Mouse (Mus musculus) heart, embryonic 10.5 days (tissue): ENCODE results near the gene Trp53bp2. TPM values are rescaled to one million over a fixed set of nuclear protein-coding genes. Genes with fewer than 3 reads are reported as not detected.

ENCODE experiments used
- DNase-seq: peaks from one replicate; pipeline ENCODE4 v3.0.0-alpha.2; 2017; ENCODE audit warnings: low spot score
- H3K27ac ChIP-seq: fragments of 300-500 bp; sonication (generic); 2 replicates; pipeline ENCODE4 v1.5.1; 2016; ENCODE audit warnings: mild to moderate bottlenecking
- H3K27me3 ChIP-seq: fragments of 300-500 bp; sonication (generic); 2 replicates; pipeline ENCODE4 v1.6.1; 2016; ENCODE audit warnings: mild to moderate bottlenecking; ENCODE audit not compliant: poor library complexity, insufficient read depth, severe bottlenecking
- H3K36me3 ChIP-seq: fragments of 300-500 bp; sonication (generic); 2 replicates; pipeline ENCODE4 v1.6.1; 2016; ENCODE audit warnings: mild to moderate bottlenecking, moderate library complexity
- H3K4me1 ChIP-seq: fragments of 300-500 bp; sonication (generic); 2 replicates; pipeline ENCODE4 v1.6.1; 2016; ENCODE audit warnings: mild to moderate bottlenecking
- H3K4me3 ChIP-seq: fragments of 300-500 bp; sonication (generic); 2 replicates; pipeline ENCODE4 v1.5.1; 2016; ENCODE audit warnings: mild to moderate bottlenecking, moderate library complexity
- H3K9me3 ChIP-seq: fragments of 300-500 bp; sonication (generic); 2 replicates; pipeline ENCODE4 v1.6.1; 2016; ENCODE audit warnings: mild to moderate bottlenecking, moderate library complexity
- WGBS: fragments of 180-500 bp; shearing (Covaris S2); methylation state at CpG from one replicate; pipeline ENCODE4 v1.1.7; 2016; 5-methylcytosine and 5-hydroxymethylcytosine counted together
- polyA plus RNA-seq: library from polyadenylated mRNA; unstranded; fragments of >200 nt; fragmentation: Nextera tagmentation; extraction: Ambion mirVana; gene quantifications from 2 replicates; pipeline ENCODE4 v1.2.1, GENCODE M21; 2016

Trp53bp2 gene
- 17.3 and 23.4 TPM in 2 replicates for polyA plus RNA-seq

DNA sequence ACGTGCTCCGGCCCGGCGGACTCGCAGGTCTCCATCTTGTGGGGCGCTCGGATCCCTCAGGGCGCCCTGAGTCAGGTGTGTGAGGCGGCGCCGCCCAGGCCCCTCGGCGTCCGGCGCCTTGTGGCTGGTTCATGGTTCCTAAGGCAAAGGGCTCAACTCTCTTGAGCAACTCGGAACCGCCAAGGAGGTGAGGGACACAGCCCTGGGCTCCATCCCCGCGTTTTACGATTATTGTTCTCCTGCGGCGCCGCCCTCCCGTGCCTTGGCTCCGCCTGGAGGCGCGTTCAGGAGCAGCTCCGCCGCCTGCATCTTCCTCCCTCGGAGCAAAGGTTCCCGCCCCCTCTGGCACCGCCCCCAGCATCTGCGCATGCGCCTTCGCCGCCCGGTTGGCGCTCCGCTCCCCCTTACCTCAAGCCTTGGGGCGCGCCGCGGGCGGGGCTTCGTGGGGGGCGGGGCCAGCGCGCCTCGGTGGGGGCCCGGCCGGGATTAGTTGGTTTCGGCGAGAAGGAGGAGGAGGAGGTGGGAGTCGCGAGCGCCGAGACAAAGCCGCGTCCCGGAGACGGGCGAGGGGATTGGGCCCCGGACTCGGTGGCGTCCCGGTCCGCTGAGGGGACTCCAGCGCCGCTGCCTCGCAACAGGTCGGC lies at the start of gene Trp53bp2:
Gene Trp53bp2 (plus strand): TSS at position 489 of the 644 bp plus-strand sequence.
- Histone ChIP-seq H3K27me3 (no peaks in the 10 kb centered on the region), H3K4me1 (peaks cover 30% of the 10 kb centered on the region), H3K36me3 (no peaks in the 10 kb centered on the region), H3K9me3 (no peaks in the 10 kb centered on the region), H3K27ac (peak within 1 kb of the TSS; percentile 98), H3K4me3 (peak within 1 kb of the TSS; percentile 87)
- WGBS: under 1% methylated on average over 69 of the region's 71 CpGs
- DNase-seq: peak; percentile 99

DNA sequence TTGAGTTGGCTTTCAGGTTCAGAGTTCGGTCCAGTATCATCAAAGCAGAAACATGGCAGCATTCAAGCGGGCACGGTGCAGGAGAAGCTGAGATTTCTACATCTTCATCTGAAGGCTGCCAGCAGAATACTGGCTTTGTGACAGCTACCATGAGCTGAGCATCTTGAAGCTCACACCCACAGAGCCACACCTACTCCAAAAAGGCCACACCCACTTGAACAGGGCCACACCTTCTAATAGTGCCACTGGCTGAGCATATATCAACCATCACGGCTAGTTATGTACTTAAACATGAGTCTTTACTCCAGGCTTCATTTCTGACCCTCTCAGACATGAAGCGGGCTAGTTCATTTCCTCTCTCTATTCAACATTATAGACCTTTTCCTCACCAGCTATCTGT lies 46.3 kb upstream of the Trp53bp2 start:
- Histone ChIP-seq H3K9me3 (no peaks in the 10 kb centered on the region), H3K27ac (no peak overlapping the region), H3K27me3 (no peaks in the 10 kb centered on the region), H3K4me3 (no peak overlapping the region), H3K36me3 (no peaks in the 10 kb centered on the region), H3K4me1 (0 out of 2 replicates have a peak, but pooled peaks cover 2% of the 10 kb centered on the region)
- 84% methylated on average over 5 of the region's 5 CpGs for WGBS
- no peak for DNase-seq

DNA sequence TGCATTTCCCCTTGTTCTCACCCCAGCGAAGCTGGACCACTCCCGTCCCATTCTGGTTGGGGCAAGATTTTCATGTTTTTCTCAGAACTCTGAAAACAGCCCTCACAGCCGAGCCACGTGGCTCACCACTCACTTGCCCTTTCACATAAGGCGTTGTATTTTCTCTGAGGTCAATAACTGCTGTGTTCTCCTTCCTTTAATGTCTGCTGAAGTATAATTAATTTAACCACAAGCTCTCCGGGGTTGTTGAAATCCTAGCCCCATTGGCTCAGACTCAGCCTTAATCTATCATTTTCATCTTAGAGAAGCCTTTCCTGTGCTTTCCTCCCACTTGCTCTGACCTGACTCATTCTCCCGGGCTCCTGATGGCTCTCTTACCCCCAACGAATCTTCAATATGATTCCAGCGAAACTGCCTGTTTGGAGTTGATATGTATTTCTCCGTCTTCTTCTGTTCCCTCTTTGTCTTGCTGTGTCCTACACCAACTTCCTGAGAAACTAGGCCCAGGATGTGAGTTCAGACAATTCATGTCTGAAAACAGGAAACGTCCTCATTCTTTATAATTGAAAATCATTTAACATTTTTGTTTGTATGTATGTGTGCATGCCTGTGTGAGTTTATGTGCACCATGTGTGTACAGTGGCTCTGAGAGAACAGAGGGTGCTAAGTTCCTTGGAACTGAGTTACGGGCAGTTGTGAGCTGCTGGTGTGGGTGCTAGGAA lies 45.1 kb upstream of the Trp53bp2 start:
- DNase-seq: no peak
- Histone ChIP-seq H3K9me3 (no peaks in the 10 kb centered on the region), H3K4me3 (no peak overlapping the region), H3K36me3 (no peaks in the 10 kb centered on the region), H3K27me3 (no peaks in the 10 kb centered on the region; the same call in 1 of the 2 replicates), H3K4me1 (0 out of 2 replicates have a peak, but pooled peaks cover 4% of the 10 kb centered on the region), H3K27ac (no peak overlapping the region)
- 79% methylated on average over 12 of the region's 12 CpGs for WGBS

DNA sequence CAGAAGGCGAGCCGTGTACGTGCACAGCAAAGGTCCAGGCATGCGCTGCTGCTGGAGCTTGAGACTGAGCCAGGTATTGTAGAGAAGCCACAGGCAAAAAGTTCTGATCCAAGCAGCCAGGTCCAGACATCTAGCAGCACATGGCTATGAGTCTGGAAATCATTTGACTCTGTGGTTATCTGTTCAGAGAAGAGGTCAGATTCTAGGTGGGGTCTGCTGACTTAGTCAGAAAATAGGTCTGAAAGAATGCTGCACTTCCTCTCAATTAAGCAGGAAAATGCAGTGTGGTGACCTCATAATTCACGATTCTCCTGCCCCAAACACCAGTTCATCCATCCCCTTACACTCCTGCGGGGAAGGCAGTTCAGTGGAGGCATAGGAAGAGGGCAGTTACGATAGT lies 40.7 kb upstream of the Trp53bp2 start:
- WGBS: 75% methylated on average over 7 of the region's 7 CpGs
- DNase-seq: no peak
- Histone ChIP-seq H3K36me3 (no peaks in the 10 kb centered on the region), H3K4me3 (no peak overlapping the region), H3K9me3 (no peaks in the 10 kb centered on the region), H3K4me1 (0 out of 2 replicates have a peak, but pooled peaks cover 5% of the 10 kb centered on the region), H3K27ac (no peak overlapping the region), H3K27me3 (no peaks in the 10 kb centered on the region; the same call in 1 of the 2 replicates)

DNA sequence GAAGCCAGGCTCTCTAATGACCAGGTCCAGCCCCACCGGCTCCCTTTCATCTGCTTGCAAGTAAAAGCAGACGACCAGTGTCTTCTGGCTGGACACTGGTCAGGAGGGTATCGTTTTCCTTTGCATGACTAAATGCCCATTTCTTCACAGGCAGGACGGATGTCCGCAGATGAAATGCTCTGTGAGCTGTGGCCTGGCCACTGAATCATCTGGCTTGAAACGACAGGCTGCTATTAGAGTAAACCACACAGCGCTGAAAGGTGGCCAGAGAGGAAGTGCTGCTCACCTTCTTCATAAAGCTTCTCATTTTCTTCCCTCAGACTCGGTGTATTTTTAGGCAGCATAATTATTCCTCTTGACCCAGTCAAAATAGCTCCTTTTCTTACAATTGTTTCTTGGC lies 40.2 kb upstream of the Trp53bp2 start:
- DNase-seq: no peak
- Histone ChIP-seq H3K36me3 (no peaks in the 10 kb centered on the region), H3K4me1 (0 out of 2 replicates have a peak, but pooled peaks cover 5% of the 10 kb centered on the region), H3K9me3 (no peaks in the 10 kb centered on the region), H3K4me3 (no peak overlapping the region), H3K27me3 (peaks cover 3% of the 10 kb centered on the region), H3K27ac (no peak overlapping the region)
- WGBS: 68% methylated on average over 8 of the region's 8 CpGs

DNA sequence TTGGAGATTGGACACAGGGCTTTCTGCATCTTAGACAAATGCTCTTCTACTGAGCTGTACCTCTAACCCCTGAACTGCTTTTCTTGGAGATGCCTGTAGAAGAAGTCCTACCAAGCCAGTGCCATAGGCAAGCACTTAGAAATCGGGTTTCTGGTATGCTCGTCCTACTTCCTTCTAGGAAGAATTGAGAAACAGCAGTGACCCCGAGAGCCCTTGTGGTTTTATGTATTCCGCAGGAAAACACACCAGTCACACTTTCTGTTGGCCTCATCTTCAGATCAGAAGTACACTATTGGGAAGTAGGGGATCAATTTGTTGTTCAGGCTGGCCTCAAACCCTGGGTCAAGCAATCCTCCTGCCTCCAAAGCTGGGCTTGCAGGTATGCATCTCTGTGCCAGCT lies 39.5 kb upstream of the Trp53bp2 start:
- Histone ChIP-seq H3K27me3 (peaks cover 6% of the 10 kb centered on the region), H3K4me1 (0 out of 2 replicates have a peak, but pooled peaks cover 5% of the 10 kb centered on the region), H3K27ac (no peak overlapping the region), H3K36me3 (no peaks in the 10 kb centered on the region), H3K9me3 (no peaks in the 10 kb centered on the region), H3K4me3 (no peak overlapping the region)
- no peak for DNase-seq
- WGBS: 71% methylated on average over 4 of the region's 4 CpGs

DNA sequence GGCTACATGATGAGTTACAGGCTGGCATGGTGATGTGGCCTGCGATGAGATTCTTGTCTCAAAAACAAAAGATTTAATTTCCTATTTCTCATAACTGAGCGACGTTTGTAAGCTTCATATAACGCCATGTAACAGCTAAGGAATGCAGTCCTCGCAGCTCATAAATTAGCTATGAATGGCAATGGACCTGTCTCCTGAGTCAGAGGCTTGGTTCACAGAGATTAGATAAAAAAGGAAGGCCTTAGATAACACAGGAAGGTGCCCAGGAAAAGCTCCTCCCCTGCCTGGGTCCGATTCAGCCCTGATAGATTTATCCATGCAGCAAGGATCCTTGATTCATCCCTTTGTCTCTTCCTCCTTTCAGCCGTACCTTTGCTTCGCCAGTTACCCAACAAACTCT lies 37.1 kb upstream of the Trp53bp2 start:
- Histone ChIP-seq H3K9me3 (no peaks in the 10 kb centered on the region), H3K36me3 (no peaks in the 10 kb centered on the region), H3K27me3 (peaks cover 6% of the 10 kb centered on the region), H3K4me1 (0 out of 2 replicates have a peak, but pooled peaks cover 5% of the 10 kb centered on the region), H3K4me3 (no peak overlapping the region), H3K27ac (no peak overlapping the region)
- DNase-seq: no peak
- WGBS: 56% methylated on average over 8 of the region's 8 CpGs

DNA sequence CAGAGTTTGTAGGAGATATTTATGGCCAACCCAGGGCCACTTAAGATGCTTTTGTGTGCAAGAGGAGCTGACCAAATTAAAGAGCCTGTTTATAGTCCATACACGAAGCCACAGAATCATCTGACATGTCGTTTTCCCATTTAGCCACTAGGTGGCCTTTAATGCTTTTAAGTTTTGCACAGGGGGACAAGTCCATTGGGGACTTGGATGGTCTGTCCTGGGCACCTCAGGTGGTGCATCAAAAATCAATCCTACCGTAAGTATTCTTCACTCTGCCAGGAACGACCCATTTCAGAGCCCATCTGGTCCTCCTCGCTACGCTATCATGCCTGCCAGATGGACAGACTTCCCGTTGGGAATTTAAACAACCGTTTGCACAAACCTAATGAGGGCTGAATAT lies 32.8 kb upstream of the Trp53bp2 start:
- H3K36me3 ChIP-seq: no peaks in the 10 kb centered on the region
- H3K27ac ChIP-seq: no peak overlapping the region
- H3K4me3 ChIP-seq: no peak overlapping the region
- H3K4me1 ChIP-seq: no peaks in the 10 kb centered on the region
- H3K27me3 ChIP-seq: peaks cover 6% of the 10 kb centered on the region; the same call in 1 of the 2 replicates
- 34% methylated on average over 8 of the region's 8 CpGs for WGBS
- no peak for DNase-seq
- no peaks in the 10 kb centered on the region for H3K9me3 ChIP-seq

DNA sequence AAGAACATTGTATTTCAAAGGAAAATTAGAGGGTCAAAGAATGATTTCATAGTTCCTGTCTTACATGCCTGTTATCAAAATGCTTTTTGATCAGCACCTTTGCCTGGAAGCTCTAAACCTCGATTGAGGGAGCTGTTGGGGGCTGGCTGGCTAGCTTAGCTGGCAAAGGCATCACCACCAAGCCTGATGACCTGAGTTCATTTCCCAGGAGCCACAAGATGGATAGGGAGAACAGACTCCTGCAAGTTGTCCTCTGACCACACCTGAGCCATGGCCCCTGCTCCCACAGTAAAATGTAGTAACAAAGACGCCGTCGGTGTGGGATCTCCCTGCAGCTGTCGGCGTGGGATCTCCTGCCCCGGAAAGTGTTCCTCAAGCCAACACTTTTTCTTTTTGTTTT lies 32.1 kb upstream of the Trp53bp2 start:
- Histone ChIP-seq H3K27me3 (peaks cover 6% of the 10 kb centered on the region; the same call in 1 of the 2 replicates), H3K4me3 (no peak overlapping the region), H3K36me3 (no peaks in the 10 kb centered on the region), H3K4me1 (no peaks in the 10 kb centered on the region), H3K27ac (no peak overlapping the region), H3K9me3 (no peaks in the 10 kb centered on the region)
- 86% methylated on average over 7 of the region's 7 CpGs for WGBS
- DNase-seq: no peak

DNA sequence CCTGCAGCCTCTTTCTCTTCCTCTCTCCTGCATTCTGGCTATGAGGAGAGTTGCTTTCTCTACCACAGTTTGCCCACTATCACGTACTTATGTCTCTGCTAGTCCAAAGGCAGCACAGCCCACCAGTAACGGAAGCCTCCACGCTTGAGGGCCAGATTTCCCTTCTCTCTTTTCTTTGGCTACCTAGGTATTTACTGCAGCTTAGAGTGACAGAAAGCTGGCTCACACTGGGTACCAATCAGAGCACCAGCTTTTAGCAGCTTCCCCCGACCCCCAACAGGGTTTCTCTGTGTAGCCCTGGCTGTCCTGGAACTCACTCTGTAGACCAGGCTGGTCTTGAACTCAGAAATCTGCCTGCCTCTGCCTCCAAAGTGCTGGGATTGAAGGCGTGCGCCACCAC lies 31.5 kb upstream of the Trp53bp2 start:
- H3K4me1 ChIP-seq: no peaks in the 10 kb centered on the region
- no peaks in the 10 kb centered on the region for H3K9me3 ChIP-seq
- no peak for DNase-seq
- H3K27ac ChIP-seq: no peak overlapping the region
- peaks cover 6% of the 10 kb centered on the region; the same call in 1 of the 2 replicates for H3K27me3 ChIP-seq
- no peaks in the 10 kb centered on the region for H3K36me3 ChIP-seq
- no peak overlapping the region for H3K4me3 ChIP-seq
- WGBS: 84% methylated on average over 6 of the region's 6 CpGs

DNA sequence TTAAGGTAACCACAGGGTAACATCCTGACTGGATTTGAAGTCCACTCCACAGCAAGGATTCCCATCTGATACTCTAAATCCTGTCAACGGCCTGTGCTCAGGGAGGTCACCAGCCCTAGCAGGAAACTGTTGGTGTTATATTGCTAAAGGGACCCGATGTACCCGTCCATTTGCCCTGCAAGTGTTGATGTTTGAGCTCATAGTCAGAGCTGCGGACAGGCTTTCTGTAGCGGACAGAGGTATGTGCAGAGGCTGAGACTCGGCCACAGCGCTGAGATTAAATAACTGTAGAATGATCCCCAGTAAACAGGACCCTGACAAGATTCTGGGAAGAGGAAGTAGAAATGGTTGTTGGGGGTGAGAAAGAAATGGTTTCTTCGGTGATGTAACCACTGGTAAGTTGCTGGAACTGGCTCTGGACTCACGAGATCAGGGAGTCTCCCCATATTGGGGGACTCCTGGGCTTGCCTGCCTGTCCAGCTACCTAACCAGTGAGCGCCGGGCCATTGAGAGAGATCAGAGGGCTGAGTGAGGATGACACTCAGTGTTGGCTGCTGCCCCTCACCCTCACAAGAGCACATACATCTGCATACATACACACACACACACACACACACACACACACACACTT lies 30.7 kb upstream of the Trp53bp2 start:
- H3K27ac ChIP-seq: no peak overlapping the region
- whole genome bisulfite sequencing: 60% methylated on average over 11 of the region's 11 CpGs
- no peaks in the 10 kb centered on the region for H3K36me3 ChIP-seq
- H3K9me3 ChIP-seq: no peaks in the 10 kb centered on the region
- H3K4me3 ChIP-seq: no peak overlapping the region
- no peak for DNase-seq
- peaks cover 6% of the 10 kb centered on the region; the same call in 1 of the 2 replicates for H3K27me3 ChIP-seq
- H3K4me1 ChIP-seq: no peaks in the 10 kb centered on the region

DNA sequence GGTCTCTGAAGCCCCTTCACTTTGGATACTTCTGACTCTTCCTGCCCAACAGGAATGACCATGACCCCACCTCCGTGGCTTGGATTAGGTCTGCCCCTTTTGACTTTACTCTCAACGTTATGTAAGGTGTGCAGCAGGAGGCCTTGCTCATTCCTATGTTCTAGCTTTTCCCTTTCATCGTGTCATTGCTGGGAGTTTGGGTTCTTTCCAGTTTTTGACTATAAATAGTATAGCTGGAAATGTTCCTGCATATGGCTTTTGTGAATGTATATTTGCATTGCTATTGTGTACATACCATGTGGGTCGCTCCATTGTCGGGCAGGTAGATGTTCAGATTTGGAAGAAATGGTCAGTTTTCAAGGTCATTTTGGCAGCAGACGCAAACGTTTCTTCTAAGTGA lies 30.1 kb upstream of the Trp53bp2 start:
- no peaks in the 10 kb centered on the region for H3K9me3 ChIP-seq
- H3K4me1 ChIP-seq: no peaks in the 10 kb centered on the region
- WGBS: 81% methylated on average over 7 of the region's 7 CpGs
- no peak overlapping the region for H3K4me3 ChIP-seq
- DNase-seq: no peak
- no peaks in the 10 kb centered on the region for H3K36me3 ChIP-seq
- peaks cover 2% of the 10 kb centered on the region; the same call in 1 of the 2 replicates for H3K27me3 ChIP-seq
- no peak overlapping the region for H3K27ac ChIP-seq

DNA sequence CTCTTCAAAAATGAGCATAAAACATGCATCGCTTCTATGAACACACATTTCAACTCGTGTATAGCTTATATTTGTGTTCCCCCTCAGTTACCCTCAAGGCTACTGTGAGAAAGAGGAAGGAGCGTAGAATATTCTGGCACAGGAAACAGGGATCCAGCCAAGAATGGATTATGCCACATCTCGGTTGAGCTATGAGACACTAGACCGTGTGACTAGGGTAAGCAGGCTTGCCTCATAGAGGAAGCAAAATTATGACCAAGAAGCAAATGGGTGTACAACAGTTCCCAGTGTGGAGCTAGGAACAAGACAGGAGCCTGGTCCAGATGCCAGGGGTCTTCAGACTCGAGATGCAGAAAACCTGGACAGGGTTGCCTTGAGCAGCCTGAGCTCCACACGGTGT lies 28.3 kb upstream of the Trp53bp2 start:
- no peaks in the 10 kb centered on the region for H3K36me3 ChIP-seq
- H3K4me3 ChIP-seq: no peak overlapping the region
- H3K4me1 ChIP-seq: no peaks in the 10 kb centered on the region
- no peaks in the 10 kb centered on the region for H3K9me3 ChIP-seq
- no peak for DNase-seq
- no peaks in the 10 kb centered on the region for H3K27me3 ChIP-seq
- 82% methylated on average over 7 of the region's 7 CpGs for WGBS
- H3K27ac ChIP-seq: no peak overlapping the region
